Mouse (Mus musculus) MEL (cell line): ENCODE measurements around the gene Ntf5.

Source experiments
- E2F4 ChIP-seq: IDR thresholded peaks from 2 replicates; pipeline ENCODE4 v1.6.1; 2011; ENCODE audit warnings: low read depth, low read length, improper control_type of control experiment, borderline replicate concordance
- EP300 ChIP-seq, 2 experiments: IDR thresholded peaks; 2 replicates each; pipeline ENCODE4 v1.6.1; 2011; ENCODE audit warnings: improper control_type of control experiment in 2 of 2, low read length in 2 of 2, low read depth in 1 of 2, mild to moderate bottlenecking in 1 of 2
- POLR2A ChIP-seq, 2 experiments: IDR thresholded peaks; 2 replicates each; pipeline ENCODE4 v1.6.1; 2011 to 2012; ENCODE audit warnings: low read length in 2 of 2, mild to moderate bottlenecking in 2 of 2, control low read depth in 1 of 2, improper control_type of control experiment in 1 of 2, low read depth in 1 of 2, moderate library complexity in 1 of 2; ENCODE audit not compliant: control insufficient read depth in 1 of 2, insufficient read depth in 1 of 2, poor library complexity in 1 of 2
- SIN3A ChIP-seq: IDR thresholded peaks from 2 replicates; pipeline ENCODE4 v1.6.1; 2012; ENCODE audit warnings: low read length, improper control_type of control experiment, inconsistent platforms
- TBP ChIP-seq: IDR thresholded peaks from 2 replicates; pipeline ENCODE4 v1.8.0; 2011; ENCODE audit warnings: low read depth, low read length, improper control_type of control experiment

DNA sequence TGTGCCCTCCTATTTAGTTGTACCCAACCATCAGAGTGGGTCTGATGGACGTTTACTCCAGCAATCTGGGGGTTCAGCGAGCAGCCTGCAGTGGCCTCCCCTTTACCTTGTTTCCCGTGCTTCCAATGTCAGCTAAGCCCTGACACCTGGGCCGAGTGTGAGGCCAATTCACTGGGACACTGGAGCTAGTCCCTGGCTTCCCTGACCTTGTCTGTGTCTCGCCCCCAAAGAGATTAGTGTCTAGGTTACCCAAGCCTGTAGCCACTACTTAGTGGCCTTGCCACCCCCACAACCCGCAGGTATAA lies 7.1 kb downstream of the Ntf5 start, which contains the start of gene Lhb:
- TF ChIP-seq POLR2A (IDR thresholded peaks at IDR 0.05; ENCODE audit: control insufficient read depth in 1 of 2, insufficient read depth in 1 of 2, low read depth in 1 of 2, low read length in 2 of 2, poor library complexity in 1 of 2) = no peak
- no peak for TF ChIP-seq SIN3A
- no peak for TF ChIP-seq E2F4
- no peak for TF ChIP-seq TBP
- no peak for TF ChIP-seq EP300 (IDR thresholded peaks at IDR 0.05; ENCODE audit: low read depth in 1 of 2, low read length in 2 of 2)
